Mouse (Mus musculus) E14TG2a.4 (cell line): ENCODE measurements around the gene Rabep1.

Source experiments
- CTCF ChIP-seq: conservative IDR thresholded peaks from 2 replicates; pipeline ENCODE4 v1.5.1; 2014; ENCODE audit warnings: low read length
- POU5F1 ChIP-seq: IDR thresholded peaks from 2 replicates; pipeline ENCODE4 v1.6.1; 2014; ENCODE audit warnings: low read length, borderline replicate concordance

- no peak for TF ChIP-seq CTCF
- TF ChIP-seq POU5F1, result no peak
Observed at GRCm38 (mm10) chr11:70972586-70972985, 128.0 kb downstream of the Rabep1 start.
